Mouse (Mus musculus) intestine, embryonic 16.5 days (tissue): ENCODE measurements at regions not wholly inside any gene's neighbourhood (a gene's known extent, or its start where the extent isn't known, plus 50 kb on each side); places are given as distances from the start of the nearest gene placed in this dataset.

Source experiments
- ATAC-seq: fragments of 200-750 bp; cut with Nextera tagmentation; 2 replicates; pipeline ENCODE4 v1.8.0; 2017; ENCODE audit warnings: moderate TSS enrichment, moderate library complexity
- H3K27ac ChIP-seq: fragments of 300-500 bp; sonication (generic); 2 replicates; pipeline ENCODE4 v1.5.1; 2014; ENCODE audit warnings: mild to moderate bottlenecking, low read length
- H3K27me3 ChIP-seq: fragments of 300-500 bp; sonication (generic); replicated peaks from 2 replicates; pipeline ENCODE4 v1.6.1; 2014; ENCODE audit warnings: low read length, control low read depth, mixed read lengths; ENCODE audit not compliant: control insufficient read depth, insufficient read depth
- H3K36me3 ChIP-seq: fragments of 300-500 bp; sonication (generic); 2 replicates; pipeline ENCODE4 v1.6.1; 2014; ENCODE audit warnings: low read length, control low read depth; ENCODE audit not compliant: control insufficient read depth, insufficient read depth
- H3K4me1 ChIP-seq: fragments of 300-500 bp; sonication (generic); 2 replicates; pipeline ENCODE4 v1.6.1; 2014; ENCODE audit warnings: low read length, control low read depth, mixed read lengths; ENCODE audit not compliant: control insufficient read depth, insufficient read depth
- H3K4me2 ChIP-seq: fragments of 300-500 bp; sonication (generic); 2 replicates; pipeline ENCODE4 v1.6.1; 2014; ENCODE audit warnings: low read depth, low read length, control low read depth
- H3K4me3 ChIP-seq: fragments of 300-500 bp; sonication (generic); 2 replicates; pipeline ENCODE4 v1.5.1; 2014; ENCODE audit warnings: mild to moderate bottlenecking, low read length
- H3K9ac ChIP-seq: fragments of 300-500 bp; sonication (generic); 2 replicates; pipeline ENCODE4 v1.6.1; 2014; ENCODE audit warnings: low read depth, low read length
- H3K9me3 ChIP-seq: fragments of 300-500 bp; sonication (generic); 2 replicates; pipeline ENCODE4 v1.6.1; 2016; ENCODE audit warnings: low read length, control low read depth; ENCODE audit not compliant: control insufficient read depth
- WGBS: fragments of 180-500 bp; shearing (Covaris S2); extraction: QIAGEN DNeasy Blood & Tissue Kit; methylation state at CpG from one replicate; pipeline ENCODE4 v1.1.7; 2014; 5-methylcytosine and 5-hydroxymethylcytosine counted together

GRCm38 (mm10) chr2:159575271-159575670 lies 758.7 kb downstream of the Gm826 start:
- Histone ChIP-seq H3K9me3 (no peaks in the 10 kb centered on the region), H3K9ac (no peak overlapping the region), H3K27me3 (no peaks in the 10 kb centered on the region), H3K4me1 (no peaks in the 10 kb centered on the region), H3K36me3 (no peaks in the 10 kb centered on the region), H3K27ac (no peak overlapping the region), H3K4me3 (no peak overlapping the region), H3K4me2 (no peak overlapping the region)
- no peak for ATAC-seq
- 60% methylated on average over 5 of the region's 5 CpGs for WGBS

DNA sequence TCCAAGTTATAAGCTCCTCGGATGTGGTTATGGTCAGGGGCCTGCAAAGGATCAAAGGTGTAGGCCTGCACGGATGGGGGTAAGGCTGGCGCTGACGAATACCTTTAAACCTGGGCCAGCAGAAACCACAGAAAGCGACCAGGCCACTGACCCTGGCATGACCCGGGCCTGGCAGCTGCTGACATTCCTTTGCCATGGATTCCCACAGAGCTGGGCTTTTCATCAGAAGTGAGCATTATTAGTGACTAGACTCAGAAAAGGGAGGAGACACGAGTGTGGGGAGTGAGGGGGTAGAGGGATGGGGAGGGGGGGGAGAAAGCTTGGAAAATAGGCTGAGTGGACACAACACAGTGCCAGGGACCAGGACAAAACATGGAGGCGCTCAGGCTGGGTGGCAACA lies 750.9 kb downstream of the Gm826 start:
- no peak for ATAC-seq
- Histone ChIP-seq H3K4me1 (no peaks in the 10 kb centered on the region), H3K4me3 (no peak overlapping the region), H3K4me2 (no peak overlapping the region), H3K9me3 (no peaks in the 10 kb centered on the region), H3K27ac (no peak overlapping the region), H3K36me3 (no peaks in the 10 kb centered on the region), H3K27me3 (no peaks in the 10 kb centered on the region), H3K9ac (no peak overlapping the region)
- WGBS, result 51% methylated on average over 8 of the region's 8 CpGs

GRCm38 (mm10) chr2:159584641-159585040 lies 749.3 kb downstream of the Gm826 start:
- no peak overlapping the region for H3K4me2 ChIP-seq
- no peaks in the 10 kb centered on the region for H3K4me1 ChIP-seq
- H3K4me3 ChIP-seq, result no peak overlapping the region
- H3K27ac ChIP-seq, result no peak overlapping the region
- H3K9ac ChIP-seq, result no peak overlapping the region
- no peak for ATAC-seq
- H3K27me3 ChIP-seq, result no peaks in the 10 kb centered on the region
- H3K36me3 ChIP-seq, result no peaks in the 10 kb centered on the region
- no peaks in the 10 kb centered on the region for H3K9me3 ChIP-seq

- Histone ChIP-seq H3K36me3 (no peaks in the 10 kb centered on the region), H3K4me3 (no peak overlapping the region), H3K9me3 (no peaks in the 10 kb centered on the region), H3K27ac (no peak overlapping the region), H3K4me2 (no peak overlapping the region), H3K9ac (no peak overlapping the region), H3K27me3 (no peaks in the 10 kb centered on the region), H3K4me1 (no peaks in the 10 kb centered on the region)
- WGBS, result 35% methylated on average over 6 of the region's 6 CpGs
- no peak for ATAC-seq
Measured at GRCm38 (mm10) chr2:159586697-159587473, 747.1 kb downstream of the Gm826 start.

- Histone ChIP-seq H3K4me1 (no peaks in the 10 kb centered on the region), H3K9me3 (no peaks in the 10 kb centered on the region), H3K4me3 (no peak overlapping the region), H3K27me3 (no peaks in the 10 kb centered on the region), H3K27ac (no peak overlapping the region), H3K36me3 (no peaks in the 10 kb centered on the region), H3K4me2 (no peak overlapping the region), H3K9ac (no peak overlapping the region)
- no peak for ATAC-seq
- WGBS, result 68% methylated on average over 2 of the region's 2 CpGs
Measured at GRCm38 (mm10) chr2:159591396-159592124, 742.4 kb downstream of the Gm826 start.

GRCm38 (mm10) chr2:159592841-159593240 lies 741.1 kb downstream of the Gm826 start:
- Histone ChIP-seq H3K36me3 (no peaks in the 10 kb centered on the region), H3K9ac (no peak overlapping the region), H3K9me3 (no peaks in the 10 kb centered on the region), H3K27ac (no peak overlapping the region), H3K27me3 (no peaks in the 10 kb centered on the region), H3K4me2 (no peak overlapping the region), H3K4me1 (no peaks in the 10 kb centered on the region), H3K4me3 (no peak overlapping the region)
- ATAC-seq, result no peak
- 54% methylated on average over 5 of the region's 5 CpGs for whole genome bisulfite sequencing

DNA sequence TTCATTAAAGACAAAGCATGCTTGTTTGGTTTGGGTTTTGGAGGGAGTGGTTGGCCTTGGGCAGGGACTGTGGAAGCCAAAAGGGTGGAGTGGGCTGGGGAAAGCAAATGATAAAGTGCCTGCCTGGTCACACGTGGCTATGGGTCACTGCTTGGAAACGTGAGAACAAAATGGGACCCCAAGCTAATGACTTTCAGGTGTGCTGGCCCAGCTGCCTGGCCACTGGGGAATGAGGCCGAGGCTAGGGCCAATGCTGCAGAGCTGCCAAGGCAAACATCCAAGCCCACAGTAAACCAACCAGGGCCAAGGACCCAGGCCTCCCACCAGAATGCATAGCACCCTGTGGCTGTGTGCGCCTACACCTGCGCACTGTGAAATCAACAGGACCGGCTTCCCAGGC lies 737.7 kb downstream of the Gm826 start:
- Histone ChIP-seq H3K9me3 (no peaks in the 10 kb centered on the region), H3K4me2 (no peak overlapping the region), H3K4me3 (no peak overlapping the region), H3K4me1 (no peaks in the 10 kb centered on the region), H3K36me3 (no peaks in the 10 kb centered on the region), H3K9ac (no peak overlapping the region), H3K27ac (no peak overlapping the region), H3K27me3 (no peaks in the 10 kb centered on the region)
- no peak for ATAC-seq
- 80% methylated on average over 6 of the region's 6 CpGs for WGBS

- no peaks in the 10 kb centered on the region for H3K4me1 ChIP-seq
- H3K9me3 ChIP-seq, result no peaks in the 10 kb centered on the region
- 54% methylated on average over 3 of the region's 3 CpGs for WGBS
- H3K27me3 ChIP-seq, result no peaks in the 10 kb centered on the region
- no peak overlapping the region for H3K4me3 ChIP-seq
- no peak for ATAC-seq
- no peak overlapping the region for H3K9ac ChIP-seq
- no peak overlapping the region for H3K27ac ChIP-seq
- no peak overlapping the region for H3K4me2 ChIP-seq
- no peaks in the 10 kb centered on the region for H3K36me3 ChIP-seq
Measured at GRCm38 (mm10) chr2:159598080-159598479, 735.9 kb downstream of the Gm826 start.

DNA sequence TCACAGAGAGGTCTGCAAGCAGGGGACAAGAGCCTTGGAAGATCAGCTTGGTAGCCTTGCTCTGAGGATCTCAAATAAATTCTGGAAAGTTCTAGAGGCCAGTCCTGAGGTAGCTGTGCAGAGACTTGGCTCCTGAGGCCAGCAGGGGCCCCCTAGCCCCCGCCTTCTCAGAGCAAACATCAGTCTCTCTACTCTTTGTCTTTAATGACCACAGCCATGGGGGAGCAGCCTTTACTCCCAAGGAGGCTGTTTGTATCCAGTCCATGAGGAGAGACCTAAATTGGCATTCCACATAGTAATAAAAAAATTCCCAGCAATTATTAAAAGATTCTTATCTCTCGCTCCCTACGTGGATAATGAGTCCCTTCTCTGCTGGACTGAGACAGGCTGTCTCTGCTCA lies 726.8 kb downstream of the Gm826 start:
- ATAC-seq, result no peak
- Histone ChIP-seq H3K27me3 (no peaks in the 10 kb centered on the region), H3K4me3 (no peak overlapping the region), H3K27ac (no peak overlapping the region), H3K4me2 (no peak overlapping the region), H3K4me1 (no peaks in the 10 kb centered on the region), H3K9me3 (no peaks in the 10 kb centered on the region), H3K9ac (no peak overlapping the region), H3K36me3 (no peaks in the 10 kb centered on the region)
- 39% methylated on average over 3 of the region's 3 CpGs for WGBS
